Mouse (Mus musculus) erythroblast, embryonic 14.5 days (primary cell): ENCODE measurements around the gene Pccb. TPM values are rescaled to one million over a fixed set of nuclear protein-coding genes. Genes with fewer than 3 reads are reported as not detected.

Source experiments
- H3K27me3 ChIP-seq: 2 replicates; pipeline ENCODE4 v1.6.1; 2012; ENCODE audit warnings: inconsistent platforms; ENCODE audit not compliant: control insufficient read depth
- H3K36me3 ChIP-seq: 2 replicates; pipeline ENCODE4 v1.6.1; 2012; ENCODE audit warnings: mild to moderate bottlenecking, inconsistent platforms; ENCODE audit not compliant: control insufficient read depth
- H3K4me1 ChIP-seq: 2 replicates; pipeline ENCODE4 v1.6.1; 2012; ENCODE audit warnings: inconsistent platforms; ENCODE audit not compliant: control insufficient read depth
- H3K4me3 ChIP-seq: replicated peaks from 2 replicates; pipeline ENCODE3; 2012; ENCODE audit warnings: moderate library complexity, mild to moderate bottlenecking, inconsistent platforms
- H3K9me3 ChIP-seq: 2 replicates; pipeline ENCODE4 v1.6.1; 2012; ENCODE audit warnings: low read length, inconsistent platforms, mixed read lengths; ENCODE audit not compliant: control insufficient read depth
- GATA1 ChIP-seq: IDR thresholded peaks from 2 replicates; pipeline ENCODE4 v1.6.1; 2012; ENCODE audit warnings: low read length, inconsistent platforms, mixed read lengths
- TAL1 ChIP-seq: IDR thresholded peaks from 3 replicates; pipeline ENCODE4 v1.6.1; 2012; ENCODE audit warnings: low read length, inconsistent platforms, mixed read lengths
- polyA plus RNA-seq: library from polyadenylated mRNA; stranded (reverse); fragments of >175 nt; gene quantifications from 2 replicates; pipeline ENCODE4 v1.2.3, GENCODE M21; 2012

Pccb gene
- polyA plus RNA-seq, 1 experiment: 5.0 TPM

- Histone ChIP-seq H3K27me3 (no peaks in the 10 kb centered on the region), H3K9me3 (no peaks in the 10 kb centered on the region), H3K4me3 (no peak overlapping the region), H3K4me1 (peaks cover 6% of the 10 kb centered on the region), H3K36me3 (peaks cover 20% of the 10 kb centered on the region)
- TF ChIP-seq GATA1 (no peak), TAL1 (no peak)
Observed at GRCm38 (mm10) chr9:100942042-100942441, 92.7 kb downstream of the Pccb start.

Other genes with a start within 250 kb of the Pccb start
- 0.76 and 1.1 TPM in 2 replicates for gene Msl2, start 39.2 kb upstream of the Pccb start, polyA plus RNA-seq
- gene Ppp2r3a, start 216.9 kb upstream of the Pccb start, polyA plus RNA-seq: 0.03 and 0.04 TPM in 2 replicates